Mouse (Mus musculus) heart, adult 9 months (tissue): ENCODE measurements at regions not wholly inside any gene's neighbourhood (a gene's known extent, or its start where the extent isn't known, plus 50 kb on each side); places are given as distances from the start of the nearest gene placed in this dataset.

Experiments
- DNase-seq, 2 experiments: peaks; one replicate each; pipeline ENCODE4 v3.0.0; 2022; ENCODE audit warnings: low spot score in 2 of 2

GRCm38 (mm10) chr3:123918140-123918539 is 227.5 kb upstream of the Ndst3 start:
- no peak for DNase-seq

- DNase-seq: peak in 1 of 2 experiments; percentile 2
These were observed 261.5 kb upstream of the Ndst3 start for GRCm38 (mm10) chr3:123952121-123952520.

- DNase-seq: no peak
These were observed 276.7 kb upstream of the Ndst3 start for GRCm38 (mm10) chr3:123967373-123967772.

GRCm38 (mm10) chr3:123972367-123972766 is 281.7 kb upstream of the Ndst3 start:
- DNase-seq: no peak

GRCm38 (mm10) chr3:123973806-123974576 is 283.3 kb upstream of the Ndst3 start:
- no peak for DNase-seq

- no peak for DNase-seq
These were observed 285.8 kb upstream of the Ndst3 start for GRCm38 (mm10) chr3:123976475-123976874.

GRCm38 (mm10) chr3:123977168-123977567 is 286.5 kb upstream of the Ndst3 start:
- DNase-seq: no peak

GRCm38 (mm10) chr3:123983045-123983444 is 292.4 kb upstream of the Ndst3 start:
- no peak for DNase-seq

GRCm38 (mm10) chr3:123983530-123983929 is 292.9 kb upstream of the Ndst3 start:
- no peak for DNase-seq

- no peak for DNase-seq
These were observed 293.4 kb upstream of the Ndst3 start for GRCm38 (mm10) chr3:123984028-123984427.

- DNase-seq: no peak
These were observed 309.4 kb upstream of the Ndst3 start for GRCm38 (mm10) chr3:123999957-124000616.

GRCm38 (mm10) chr3:124000883-124001282 is 310.2 kb upstream of the Ndst3 start:
- DNase-seq: no peak

- DNase-seq: no peak
These were observed 309.0 kb upstream of the Tram1l1 start for GRCm38 (mm10) chr3:124011685-124012084.

GRCm38 (mm10) chr3:124018618-124019017 is 302.0 kb upstream of the Tram1l1 start:
- DNase-seq: no peak

- DNase-seq: no peak
These were observed 294.5 kb upstream of the Tram1l1 start for GRCm38 (mm10) chr3:124026188-124026587.

- no peak for DNase-seq
These were observed 253.6 kb upstream of the Tram1l1 start for GRCm38 (mm10) chr3:124067061-124067460.

- DNase-seq: no peak
These were observed 253.1 kb upstream of the Tram1l1 start for GRCm38 (mm10) chr3:124067538-124067937.

- DNase-seq: no peak
These were observed 252.7 kb upstream of the Tram1l1 start for GRCm38 (mm10) chr3:124067971-124068370.

- DNase-seq: no peak
These were observed 251.5 kb upstream of the Tram1l1 start for GRCm38 (mm10) chr3:124069182-124069581.

- no peak for DNase-seq
These were observed 244.6 kb upstream of the Tram1l1 start for GRCm38 (mm10) chr3:124075974-124076606.

- no peak for DNase-seq
These were observed 228.1 kb upstream of the Tram1l1 start for GRCm38 (mm10) chr3:124092404-124093121.

- no peak for DNase-seq
These were observed 206.7 kb upstream of the Tram1l1 start for GRCm38 (mm10) chr3:124113995-124114394.
